Mouse (Mus musculus) G1E (cell line): Measurements from ENCODE around the gene Ppt1. TPM values are rescaled to one million over a fixed set of nuclear protein-coding genes. Genes with fewer than 3 reads are reported as not detected.

ENCODE experiments used
- ATAC-seq: 2 replicates; pipeline ENCODE4 v1.8.0; 2016; ENCODE audit warnings: mild to moderate bottlenecking; ENCODE audit not compliant: insufficient number of reproducible peaks, poor library complexity, low FRiP score, severe bottlenecking; ENCODE audit errors: extremely low read depth
- DNase-seq: peaks from one replicate; pipeline ENCODE4 v3.0.0; 2012; ENCODE audit warnings: low spot score
- H3K27me3 ChIP-seq: 2 replicates; pipeline ENCODE4 v1.6.1; 2012; ENCODE audit warnings: mild to moderate bottlenecking, low read length, inconsistent platforms; ENCODE audit not compliant: insufficient read depth
- H3K36me3 ChIP-seq: replicated peaks from 2 replicates; pipeline ENCODE3; 2012; ENCODE audit warnings: mild to moderate bottlenecking, inconsistent platforms
- H3K4me1 ChIP-seq: 2 replicates; pipeline ENCODE4 v1.6.1; 2012; ENCODE audit warnings: low read depth, low read length, inconsistent platforms, mixed read lengths; ENCODE audit not compliant: insufficient read depth
- H3K4me3 ChIP-seq: 2 replicates; pipeline ENCODE4 v1.5.1; 2012; ENCODE audit warnings: low read depth, mild to moderate bottlenecking, inconsistent platforms, low read length, moderate library complexity, mixed read lengths
- H3K9me3 ChIP-seq: replicated peaks from 2 replicates; pipeline ENCODE4 v1.6.1; 2012; ENCODE audit warnings: inconsistent platforms
- CTCF ChIP-seq: IDR thresholded peaks from 2 replicates; pipeline ENCODE4 v1.5.1; 2012; ENCODE audit warnings: low read depth, low read length, inconsistent platforms, mixed read lengths
- GATA1 ChIP-seq: IDR thresholded peaks from 2 replicates; pipeline ENCODE4 v1.6.1; 2012; ENCODE audit warnings: borderline replicate concordance, low read length, inconsistent platforms, mixed read lengths
- GATA2 ChIP-seq: IDR thresholded peaks from 2 replicates; pipeline ENCODE4 v1.6.1; 2012; ENCODE audit warnings: low read depth, low read length, inconsistent platforms, borderline replicate concordance
- POLR2AphosphoS5 ChIP-seq: IDR thresholded peaks from 2 replicates; pipeline ENCODE4 v1.6.1; 2012; ENCODE audit warnings: low read depth, low read length, inconsistent platforms; ENCODE audit not compliant: insufficient replicate concordance
- TAL1 ChIP-seq: conservative IDR thresholded peaks from 2 replicates; pipeline ENCODE4 v1.6.1; 2012; ENCODE audit warnings: low read depth, low read length, inconsistent platforms, mixed read lengths
- polyA plus RNA-seq: library from polyadenylated mRNA; stranded (reverse); fragments of >175 nt; gene quantifications from 2 replicates; pipeline ENCODE4 v1.2.3, GENCODE M21; 2012
- total RNA-seq, 2 experiments: library from RNA; stranded (forward) in 1 of 2; stranded (reverse) in 1 of 2; fragments of 200-1000 nt in 1 of 2; fragments of >200 nt in 1 of 2; fragmentation: Nextera tagmentation in 1 of 2; gene quantifications; 2 replicates each; pipeline ENCODE4 v1.2.3; 2014 to 2017

Ppt1 gene
- total and polyA plus RNA-seq, 3 experiments, result 9.3 to 70.4 (median 52.0) TPM

- DNase-seq (no peak), ATAC-seq (no peak)
- Histone ChIP-seq H3K27me3 (no peaks in the 10 kb centered on the region), H3K36me3 (peaks cover 52% of the 10 kb centered on the region), H3K4me3 (no peak overlapping the region), H3K9me3 (no peaks in the 10 kb centered on the region), H3K4me1 (peaks cover 43% of the 10 kb centered on the region)
- TF ChIP-seq POLR2AphosphoS5, result no peak
- no peak for TF ChIP-seq CTCF
- TF ChIP-seq GATA2, result no peak
- TF ChIP-seq TAL1, result no peak
- TF ChIP-seq GATA1, result no peak
These were observed 42.5 kb downstream of the Ppt1 start for GRCm38 (mm10) chr4:122878333-122879070.

- H3K4me1 ChIP-seq, result peaks cover 49% of the 10 kb centered on the region
- H3K4me3 ChIP-seq, result no peak overlapping the region
- TF ChIP-seq GATA2, result no peak
- TF ChIP-seq GATA1, result no peak
- no peaks in the 10 kb centered on the region for H3K9me3 ChIP-seq
- H3K36me3 ChIP-seq, result peaks cover 31% of the 10 kb centered on the region
- ATAC-seq (no peak), DNase-seq (no peak)
- no peaks in the 10 kb centered on the region for H3K27me3 ChIP-seq
These were observed 46.5 kb downstream of the Ppt1 start for GRCm38 (mm10) chr4:122882544-122882943.

GRCm38 (mm10) chr4:122883294-122883693 lies 47.3 kb downstream of the Ppt1 start:
- TF ChIP-seq TAL1 (no peak), GATA2 (no peak), CTCF (no peak), GATA1 (no peak), POLR2AphosphoS5 (no peak)
- peaks cover 30% of the 10 kb centered on the region for H3K36me3 ChIP-seq
- H3K9me3 ChIP-seq, result no peaks in the 10 kb centered on the region
- H3K4me1 ChIP-seq, result peaks cover 44% of the 10 kb centered on the region
- DNase-seq (no peak), ATAC-seq (no peak)
- H3K4me3 ChIP-seq, result no peak overlapping the region; the same call in 1 of the 2 replicates
- H3K27me3 ChIP-seq, result no peaks in the 10 kb centered on the region

- Histone ChIP-seq H3K9me3 (no peaks in the 10 kb centered on the region), H3K36me3 (peaks cover 23% of the 10 kb centered on the region), H3K4me1 (peaks cover 40% of the 10 kb centered on the region), H3K4me3 (peak overlapping the region; percentile 80), H3K27me3 (no peaks in the 10 kb centered on the region)
- no peak for ATAC-seq
- DNase-seq, result no peak
- TF ChIP-seq POLR2AphosphoS5, result no peak
These were observed 48.0 kb downstream of the Ppt1 start for GRCm38 (mm10) chr4:122884051-122884450.

GRCm38 (mm10) chr4:122884481-122885340 lies 48.7 kb downstream of the Ppt1 start:
- DNase-seq (no peak), ATAC-seq (no peak)
- no peaks in the 10 kb centered on the region for H3K27me3 ChIP-seq
- TF ChIP-seq TAL1 (no peak), GATA2 (no peak), CTCF (no peak), POLR2AphosphoS5 (no peak), GATA1 (no peak)
- H3K36me3 ChIP-seq, result peaks cover 22% of the 10 kb centered on the region
- H3K9me3 ChIP-seq, result no peaks in the 10 kb centered on the region
- H3K4me3 ChIP-seq, result peak overlapping the region; percentile 80
- peaks cover 40% of the 10 kb centered on the region for H3K4me1 ChIP-seq

- DNase-seq, result peak; percentile 92
- ATAC-seq, result peak; percentile 87
- Histone ChIP-seq H3K27me3 (no peaks in the 10 kb centered on the region), H3K9me3 (no peaks in the 10 kb centered on the region), H3K4me3 (peak within 1 kb of the TSS; percentile 80), H3K36me3 (peaks cover 16% of the 10 kb centered on the region), H3K4me1 (peaks cover 38% of the 10 kb centered on the region)
- TF ChIP-seq GATA2 (no peak), POLR2AphosphoS5 (no peak), CTCF (no peak), GATA1 (no peak), TAL1 (no peak)
These were observed 49.9 kb downstream of the Ppt1 start, which contains the start of gene Cap1 for GRCm38 (mm10) chr4:122885768-122886578. Gene Cap1, minus strand, starts transcription at chr4:122886056.
